Mouse (Mus musculus) ovary, adult 18-20 months (tissue): Measurements from ENCODE around the gene Dnajc1.

ENCODE experiments used
- DNase-seq: peaks from one replicate; pipeline ENCODE4 v3.0.0; 2022; ENCODE audit warnings: low spot score, mixed read lengths

The Dnajc1 gene

DNA sequence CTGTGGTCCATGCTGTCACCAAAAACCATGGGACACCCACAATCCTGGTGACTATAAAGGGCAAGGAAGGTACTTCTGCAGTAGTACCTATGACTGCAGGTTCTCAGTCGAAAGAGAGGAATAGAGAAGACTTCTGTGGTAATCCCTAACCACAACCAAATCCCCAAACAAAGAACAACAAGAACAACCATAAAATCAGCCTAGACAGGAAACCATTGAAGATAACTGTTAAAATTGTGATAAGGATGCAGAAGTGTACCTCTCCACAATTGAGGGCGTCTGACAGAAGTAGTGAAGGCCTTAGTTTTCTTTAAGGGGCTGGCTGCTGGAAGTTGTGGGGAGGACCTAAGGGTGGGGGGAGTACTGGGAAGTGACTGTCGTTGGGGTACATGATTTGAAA is 91.7 kb downstream of the Dnajc1 start:
- no peak for DNase-seq

DNA sequence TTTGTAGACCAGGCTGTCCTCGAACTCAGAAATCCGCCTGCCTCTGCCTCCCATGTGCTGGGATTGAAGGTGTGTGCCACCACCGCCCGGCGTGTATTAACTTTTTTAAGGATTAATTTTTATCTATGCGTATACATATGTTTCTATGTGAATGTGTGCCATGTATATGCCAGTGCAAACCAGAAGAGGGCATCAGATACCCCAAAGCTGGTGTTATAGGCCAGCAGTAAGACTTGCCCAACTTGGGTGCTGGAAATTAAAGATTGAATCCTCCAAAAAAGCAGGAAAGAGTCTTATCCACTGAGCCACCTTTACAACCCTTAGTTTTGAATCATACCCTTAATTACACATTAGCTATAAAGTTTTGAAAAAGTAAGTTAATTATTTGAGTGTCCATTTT is 107.5 kb downstream of the Dnajc1 start:
- DNase-seq = no peak

DNA sequence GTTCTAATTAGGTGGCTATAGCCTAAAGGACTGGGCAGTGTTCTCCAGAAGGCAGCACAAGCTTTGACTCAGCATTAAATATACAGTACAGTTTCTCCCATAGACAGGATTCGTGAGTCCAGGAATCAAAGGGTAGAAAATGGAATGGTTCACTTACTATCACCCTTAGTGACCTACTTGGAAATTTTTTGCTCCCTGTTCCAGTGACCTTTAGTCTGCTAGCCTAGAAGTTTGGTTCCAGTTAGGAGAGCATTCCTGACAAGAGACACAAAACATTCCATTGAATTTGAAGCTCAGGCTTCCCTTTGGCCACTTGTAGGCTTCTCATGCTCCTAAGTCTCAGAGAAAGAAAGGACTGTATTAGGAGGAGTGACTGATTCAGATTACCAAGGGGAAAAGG is 126.9 kb downstream of the Dnajc1 start:
- no peak for DNase-seq

DNA sequence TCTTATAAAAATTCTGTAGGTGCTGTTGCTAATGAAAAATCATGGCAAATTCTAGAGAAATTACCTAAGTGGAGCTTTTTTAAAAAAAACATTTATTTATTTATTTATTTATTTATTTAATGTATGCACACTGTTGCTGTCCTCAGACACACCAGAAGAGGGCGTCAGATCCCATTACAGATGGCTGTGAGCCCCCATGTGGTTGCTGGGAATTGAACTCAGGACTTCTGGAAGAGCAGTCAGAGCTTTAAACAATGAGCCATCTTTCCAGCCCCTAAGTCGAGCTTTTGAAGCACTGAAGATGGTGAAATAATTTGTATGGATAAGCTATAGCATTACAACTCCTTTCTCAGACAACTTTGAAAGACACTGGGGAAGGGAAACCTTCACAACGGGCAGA is 128.1 kb downstream of the Dnajc1 start:
- no peak for DNase-seq

DNA sequence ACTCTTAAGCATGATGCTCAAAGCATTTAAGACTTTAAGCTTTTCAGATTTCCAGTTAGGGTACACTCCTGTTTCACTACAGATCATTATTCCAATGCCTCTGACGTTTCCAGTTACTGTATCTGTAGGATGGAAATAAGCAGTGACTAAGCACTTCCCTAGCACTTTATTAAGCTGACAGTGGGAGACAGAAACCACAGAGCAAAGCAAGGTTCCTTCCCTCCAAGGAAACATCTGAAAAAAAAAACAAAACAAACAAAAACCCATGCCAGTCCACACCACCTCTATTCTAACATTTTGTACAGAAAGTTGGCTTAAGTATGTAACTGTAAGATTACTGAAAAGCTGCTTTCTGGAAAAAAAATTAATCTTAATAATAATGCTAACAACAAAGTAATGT is 130.3 kb downstream of the Dnajc1 start:
- DNase-seq = no peak

DNA sequence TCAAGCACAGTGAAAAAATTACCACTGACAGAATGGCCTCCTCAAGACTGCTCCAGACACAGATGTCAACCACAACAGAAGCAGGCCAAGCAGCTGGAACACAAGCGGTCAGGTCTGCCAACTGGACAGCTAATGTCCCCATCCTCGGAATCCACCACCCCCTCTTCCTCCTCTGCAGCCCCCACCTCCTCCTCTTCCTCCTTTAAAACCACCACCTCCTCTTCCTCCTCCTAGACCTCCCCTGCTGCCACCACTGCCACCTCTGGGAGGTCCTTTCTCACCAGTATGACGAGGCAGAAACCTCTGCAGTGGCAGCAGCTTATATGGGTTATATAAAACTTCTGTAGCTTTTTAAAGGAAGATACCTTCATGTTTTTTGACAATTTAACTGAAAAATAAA is 143.4 kb downstream of the Dnajc1 start:
- no peak for DNase-seq

DNA sequence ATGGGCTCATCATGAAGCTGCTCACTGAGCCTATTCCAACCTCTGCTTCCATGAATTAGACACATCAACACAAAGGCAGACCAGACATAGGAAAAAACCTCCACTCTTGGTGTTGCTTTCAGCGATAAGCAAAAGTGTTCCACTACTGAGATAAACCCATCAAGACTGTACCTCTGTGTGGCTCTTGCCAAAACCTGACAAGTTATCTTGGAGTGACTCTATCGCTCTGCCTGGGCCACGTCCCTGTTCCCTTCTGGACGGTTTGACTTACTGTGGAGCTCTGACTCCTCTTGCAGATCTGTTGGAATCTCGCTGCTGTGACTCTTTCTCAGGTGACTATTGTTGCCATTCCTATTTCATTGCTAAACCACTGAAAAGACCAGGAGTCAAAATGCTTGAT is 157.1 kb downstream of the Dnajc1 start:
- no peak for DNase-seq

DNA sequence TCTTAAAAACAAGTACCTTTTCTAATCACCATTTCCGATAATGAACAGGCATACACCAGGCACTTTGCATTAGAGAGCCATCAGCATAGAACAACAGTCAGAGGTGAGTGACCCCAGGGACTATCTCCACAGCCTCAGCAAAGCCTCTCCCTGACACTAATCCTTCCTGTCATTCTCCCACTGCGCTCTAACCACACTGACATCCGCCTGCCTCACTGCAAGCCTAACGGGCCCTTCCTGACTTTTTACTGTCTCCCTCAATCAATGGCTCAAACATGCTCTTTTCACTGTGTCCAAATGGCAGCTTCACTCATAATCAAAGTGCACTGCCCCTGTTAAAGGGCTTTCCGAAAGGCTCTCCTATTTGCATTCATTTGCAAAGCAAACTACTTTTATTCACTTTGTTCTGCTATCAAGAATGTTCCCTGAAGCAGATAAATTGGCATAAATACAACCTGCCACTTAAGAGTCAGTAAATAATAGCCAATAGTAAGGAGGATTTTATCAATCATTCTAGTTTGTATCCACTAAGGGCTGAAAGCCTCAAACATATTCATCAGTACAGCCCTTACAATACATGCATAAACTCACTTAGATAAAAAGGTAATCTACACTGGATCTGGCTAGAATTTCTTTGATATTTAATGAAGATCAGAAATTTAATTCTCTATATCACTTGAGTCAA is 159.6 kb downstream of the Dnajc1 start:
- no peak for DNase-seq

DNA sequence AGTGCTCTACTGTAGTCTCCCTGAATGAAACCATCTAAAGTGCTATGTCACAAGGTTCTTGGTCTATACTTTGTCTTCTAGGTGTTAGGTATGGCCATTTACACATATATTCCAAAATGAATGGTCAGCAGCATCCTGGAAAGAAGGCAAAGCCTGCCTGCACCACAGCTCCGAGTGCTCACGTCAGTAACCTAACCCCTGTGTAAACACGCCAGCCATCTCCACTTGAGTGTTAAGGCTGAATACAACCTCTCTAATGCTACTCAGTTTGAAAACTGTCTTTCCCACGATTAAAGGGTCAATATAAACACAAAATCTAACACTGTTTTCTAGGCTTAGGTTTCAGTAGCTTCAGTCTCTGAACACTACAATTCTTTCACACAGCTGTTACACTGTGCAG is 161.5 kb downstream of the Dnajc1 start:
- no peak for DNase-seq

DNA sequence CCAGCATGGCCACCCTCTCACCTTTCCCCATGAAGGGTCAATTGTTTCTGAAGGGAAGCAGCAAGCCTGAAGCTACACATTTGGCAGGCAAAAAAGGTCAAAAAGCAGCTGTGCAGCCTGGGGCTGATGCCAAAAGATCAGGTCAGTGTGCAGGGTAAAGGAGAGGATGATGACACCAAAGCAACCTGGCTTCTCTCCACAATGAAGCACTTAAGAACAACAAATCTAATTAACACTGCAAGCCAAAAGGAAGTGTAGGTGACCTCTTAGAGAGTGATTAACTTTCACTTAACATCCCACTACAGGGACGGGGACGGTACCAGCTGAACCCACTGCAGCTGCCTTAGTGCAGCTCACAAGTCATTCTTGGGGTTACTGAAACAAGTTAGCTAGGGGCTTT is 163.4 kb downstream of the Dnajc1 start:
- no peak for DNase-seq

DNA sequence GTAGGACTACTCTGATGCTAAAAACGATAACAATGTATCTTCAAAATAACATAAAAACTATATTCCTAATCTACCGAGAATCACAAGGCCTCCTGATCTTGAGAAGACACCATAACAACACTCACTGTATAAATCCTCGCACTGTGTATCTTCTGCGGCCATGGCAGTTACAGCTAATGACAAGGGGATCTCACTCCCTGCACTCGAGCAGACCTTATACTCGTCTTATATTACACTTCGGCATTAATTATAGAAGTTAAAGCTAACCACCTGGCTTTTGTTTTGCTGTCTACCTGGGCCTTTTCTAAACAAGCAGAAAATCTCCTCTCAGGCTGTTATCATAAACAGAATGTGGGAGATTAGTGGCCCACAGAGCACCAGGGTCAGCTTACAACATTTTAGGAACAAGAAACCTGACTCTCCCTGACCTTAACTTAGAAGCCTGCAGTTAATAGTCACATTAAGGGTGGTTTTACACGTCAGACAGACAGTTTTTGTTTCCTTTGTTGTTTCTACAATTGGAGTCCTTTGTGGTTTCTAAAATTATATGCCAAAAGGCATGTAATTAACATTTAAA is 164.1 kb downstream of the Dnajc1 start:
- no peak for DNase-seq

DNA sequence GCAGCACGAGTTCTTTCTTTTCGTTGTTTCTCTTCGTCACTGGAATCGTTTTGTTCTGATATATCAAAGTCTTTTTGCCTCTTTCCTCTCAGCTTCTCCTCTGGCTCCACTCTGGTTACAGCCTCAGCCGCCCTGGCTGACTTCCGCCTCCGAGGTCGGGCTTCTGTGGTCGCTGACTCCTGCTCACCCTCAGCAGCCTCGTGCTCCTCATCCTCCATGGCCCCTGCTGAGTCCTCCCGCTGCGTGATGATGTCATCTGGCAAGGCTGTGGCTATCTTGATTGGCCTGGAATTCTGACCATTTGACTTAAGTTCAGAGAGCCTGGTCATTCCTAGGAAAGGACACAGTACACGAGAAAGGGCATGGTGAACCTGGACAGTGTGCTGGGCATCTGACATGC is 173.1 kb downstream of the Dnajc1 start:
- no peak for DNase-seq

DNA sequence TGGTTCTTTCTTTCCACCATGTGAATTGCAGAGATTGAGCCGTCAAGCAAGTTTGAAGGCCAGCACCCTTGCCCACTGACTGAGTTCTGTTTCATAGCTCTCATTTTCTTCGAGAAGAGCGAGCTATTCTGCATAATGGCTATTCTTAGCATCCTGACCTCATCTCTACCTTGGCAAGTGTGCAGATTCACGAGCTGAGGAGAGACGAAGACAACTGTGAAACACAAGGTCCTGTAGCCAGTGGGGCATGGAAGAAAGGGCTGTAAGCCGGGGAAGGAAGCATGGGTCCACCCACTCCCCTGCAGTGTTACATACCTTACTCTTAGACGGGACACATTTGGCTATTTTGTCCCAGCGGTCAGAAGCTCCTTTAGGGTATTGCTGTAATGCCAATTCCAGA is 173.5 kb downstream of the Dnajc1 start:
- DNase-seq = no peak

DNA sequence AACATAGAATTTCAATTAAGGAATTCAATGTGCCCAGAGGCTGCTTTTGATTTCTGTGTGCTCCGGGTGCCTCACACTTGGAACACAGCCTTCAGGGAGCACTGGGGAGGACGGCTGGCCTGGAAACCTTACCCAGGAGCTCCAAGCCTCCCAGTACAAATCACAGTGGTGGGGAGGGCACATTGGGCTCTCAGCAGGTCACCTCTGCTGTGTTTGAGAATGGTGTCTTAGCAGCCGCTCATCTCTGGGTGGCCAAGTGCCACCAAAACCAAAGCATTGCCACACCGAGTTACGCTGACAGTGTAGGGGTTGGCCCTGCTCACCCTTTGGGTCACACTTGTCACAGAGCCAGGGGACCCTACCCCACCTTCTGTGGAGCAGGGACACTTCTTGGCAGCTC is 174.1 kb downstream of the Dnajc1 start:
- DNase-seq = no peak

DNA sequence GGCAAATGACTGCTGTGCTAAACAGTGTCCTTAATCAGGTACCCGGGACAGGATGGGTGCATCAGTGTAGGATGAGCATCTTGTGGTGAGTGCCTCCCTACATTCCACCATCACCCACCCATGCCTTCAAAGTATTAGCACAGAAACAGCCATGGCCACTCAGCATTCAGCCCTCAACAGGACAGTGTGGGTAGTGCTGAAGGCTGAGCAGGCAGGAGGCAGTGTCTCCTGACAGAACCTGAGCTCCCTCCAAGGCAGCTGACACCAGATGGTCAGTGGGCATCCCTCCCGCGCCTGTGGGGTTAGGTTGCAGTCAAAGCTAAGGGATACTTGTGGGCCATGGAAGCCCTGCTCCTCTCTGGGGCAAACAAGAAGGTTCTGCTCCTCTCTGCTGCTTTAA is 174.8 kb downstream of the Dnajc1 start:
- no peak for DNase-seq

DNA sequence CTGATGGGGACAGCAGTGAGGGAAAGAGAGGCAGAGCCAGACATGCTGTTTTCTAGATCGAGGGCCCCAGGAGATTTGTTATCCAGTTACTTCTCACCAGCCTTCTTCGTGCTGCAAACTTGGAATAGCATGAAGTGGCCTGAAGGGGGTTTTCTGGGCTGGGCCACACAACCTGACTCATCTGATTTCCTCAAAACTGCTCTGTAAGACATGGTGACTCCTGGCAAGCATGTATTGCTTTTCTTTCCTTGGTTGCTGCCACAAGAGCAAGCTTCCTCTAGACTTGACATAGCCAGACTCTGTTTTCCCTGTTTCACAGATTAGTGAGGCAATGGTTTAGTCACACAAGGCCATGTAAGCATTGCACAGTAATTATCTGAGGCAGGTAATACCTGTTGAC is 178.6 kb downstream of the Dnajc1 start:
- no peak for DNase-seq

DNA sequence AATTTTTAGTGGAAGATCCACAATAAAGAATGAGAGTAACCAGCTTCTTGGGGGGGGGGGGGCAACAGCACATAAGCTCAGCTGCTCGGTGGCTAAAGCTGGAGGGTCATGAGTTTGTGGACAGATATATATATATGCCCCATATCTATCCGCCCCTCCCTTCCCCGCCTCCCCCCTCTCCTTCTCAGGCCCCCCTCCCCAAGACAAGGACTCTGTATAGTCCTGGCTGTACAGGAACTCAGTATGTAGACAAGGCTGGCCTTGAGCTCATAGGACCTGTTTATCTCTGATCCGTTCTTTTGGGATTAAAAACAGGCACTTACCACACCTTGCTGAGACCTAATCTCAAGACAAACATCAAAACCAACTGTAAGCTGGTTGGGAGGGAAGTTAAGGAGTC is 182.7 kb downstream of the Dnajc1 start:
- DNase-seq = no peak

DNA sequence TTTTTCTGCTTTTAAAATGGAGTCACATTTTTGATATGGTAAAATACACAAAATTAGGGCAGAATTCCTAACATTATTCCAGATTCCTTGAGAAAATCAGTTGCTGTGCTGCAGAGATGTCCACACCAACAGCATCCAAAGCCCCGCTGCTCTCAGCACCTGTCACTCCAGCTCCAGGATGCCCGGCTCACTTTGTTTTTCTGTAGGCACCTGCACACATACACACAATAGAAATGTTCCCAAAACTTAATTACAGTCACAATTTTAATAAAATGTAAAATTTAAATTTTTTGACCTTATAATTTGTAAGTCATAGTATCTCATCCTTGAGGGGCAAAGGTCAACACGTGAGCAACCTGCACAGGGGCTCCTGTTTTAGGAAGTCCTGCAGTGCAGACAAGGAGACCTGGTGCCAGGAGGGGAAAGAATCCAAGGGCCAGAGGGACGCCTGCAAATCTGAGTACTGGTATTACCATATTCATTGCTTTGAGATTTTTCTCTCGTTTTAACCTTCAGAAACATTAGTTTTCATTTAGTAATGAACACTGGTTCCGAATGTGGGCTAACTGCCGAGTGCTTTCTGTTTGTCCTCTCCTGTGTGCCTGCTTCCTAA is 183.3 kb downstream of the Dnajc1 start:
- no peak for DNase-seq

DNA sequence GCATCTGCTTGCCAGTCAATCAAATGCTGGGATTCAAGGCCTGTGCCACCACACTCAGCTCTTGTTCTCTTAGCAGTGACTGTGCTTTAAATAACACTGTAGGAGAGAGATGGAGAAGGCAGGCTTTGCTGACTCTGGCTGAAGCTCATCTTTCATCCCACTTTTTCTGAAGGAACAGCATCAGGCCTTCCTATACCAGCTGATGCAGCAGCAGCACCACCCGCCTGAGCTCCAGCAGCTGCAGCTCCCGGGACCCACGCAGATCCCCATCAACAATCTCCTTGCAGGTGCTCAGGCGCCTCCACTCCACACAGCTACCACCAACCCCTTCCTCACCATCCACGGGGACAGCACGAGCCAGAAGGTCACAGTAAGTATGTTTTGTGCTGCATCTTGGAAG is 184.1 kb downstream of the Dnajc1 start:
- no peak for DNase-seq

DNA sequence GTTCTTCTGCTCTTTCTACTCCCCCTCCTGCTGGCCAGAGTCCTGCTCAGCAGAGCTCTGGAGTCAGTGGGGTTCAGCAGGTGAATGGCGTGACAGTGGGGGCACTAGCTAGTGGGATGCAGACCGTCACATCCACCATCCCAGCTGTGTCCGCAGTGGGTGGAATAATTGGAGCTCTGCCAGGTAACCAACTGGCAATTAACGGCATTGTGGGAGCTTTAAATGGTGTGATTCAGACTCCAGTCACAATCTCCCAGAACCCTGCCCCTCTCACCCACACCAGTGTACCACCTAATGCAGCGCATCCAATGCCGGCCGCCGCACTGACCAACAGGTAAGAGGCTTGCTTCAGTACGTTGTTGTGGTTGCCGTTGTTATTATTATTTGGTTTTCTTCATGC is 185.8 kb downstream of the Dnajc1 start:
- no peak for DNase-seq

DNA sequence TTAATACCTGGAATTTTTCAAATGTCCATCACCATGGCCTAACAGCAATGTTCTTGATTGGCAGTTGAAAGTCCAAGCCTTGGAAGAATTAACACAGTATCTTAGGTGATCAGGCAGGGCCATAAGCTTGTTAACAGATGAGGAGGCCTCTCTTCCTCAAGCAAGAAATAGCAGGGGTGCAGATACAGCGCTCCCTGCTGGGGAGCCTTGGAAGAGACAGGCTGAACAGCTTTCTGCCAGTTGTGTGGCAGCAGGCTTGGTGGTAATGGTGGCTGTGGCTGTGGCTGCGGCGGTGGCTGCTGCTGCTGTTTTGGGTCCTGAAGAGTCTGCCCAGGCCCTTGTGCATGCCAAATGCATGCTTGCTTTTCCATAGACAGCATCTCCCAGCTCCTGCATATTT is 187.5 kb downstream of the Dnajc1 start:
- peak; percentile 12 for DNase-seq

DNA sequence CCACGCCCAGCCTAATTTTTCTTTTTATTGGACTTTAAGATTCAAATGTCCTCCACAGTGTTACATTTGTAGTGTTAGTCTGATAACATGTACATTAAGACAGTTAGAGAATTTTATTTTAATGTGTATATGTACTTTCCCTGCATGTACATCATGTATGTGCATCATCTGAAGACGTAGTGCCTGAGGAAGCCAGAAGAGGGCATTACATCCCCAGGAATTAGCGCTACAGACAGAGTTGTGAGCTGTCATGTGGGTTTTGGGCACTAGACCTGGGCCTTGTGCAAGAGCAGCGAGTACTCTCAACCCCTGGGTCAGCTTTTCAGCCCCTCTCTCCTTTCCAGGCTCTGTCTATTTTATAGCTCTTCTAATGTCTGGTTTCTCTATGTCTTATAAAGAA is 189.7 kb downstream of the Dnajc1 start:
- no peak for DNase-seq

DNA sequence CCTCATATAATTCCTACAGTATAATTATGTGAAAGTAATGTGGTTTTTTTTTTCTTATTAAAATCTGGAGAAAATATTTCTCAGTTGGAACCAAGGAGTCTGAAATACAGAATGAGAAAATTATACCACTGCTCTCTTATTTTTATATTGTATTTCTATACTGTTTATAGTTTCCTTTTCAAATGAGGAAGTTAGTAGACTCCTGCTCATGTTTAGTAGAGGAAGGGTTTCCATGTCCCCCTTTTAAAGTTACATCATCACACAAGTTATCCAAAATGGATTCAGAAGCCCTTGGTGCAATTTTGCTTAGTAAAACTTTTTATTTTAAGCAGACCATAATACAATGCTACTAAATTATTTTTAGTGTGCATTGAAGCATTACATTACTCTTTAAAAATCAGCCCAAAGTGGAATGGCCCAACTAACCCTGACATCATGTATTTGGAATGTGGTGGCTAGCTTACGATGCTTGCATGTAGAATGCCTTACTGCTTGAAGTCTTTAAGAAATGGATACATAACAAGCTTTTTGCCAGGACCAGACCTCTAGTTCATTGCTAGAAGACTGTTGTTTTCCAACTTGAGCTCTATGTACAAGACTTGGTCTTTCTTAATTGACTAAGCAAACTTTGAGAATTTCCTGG is 190.7 kb downstream of the Dnajc1 start:
- DNase-seq = no peak
